Mouse (Mus musculus): ENCODE measurements around the gene Pimreg. TPM values are rescaled to one million over a fixed set of nuclear protein-coding genes. Genes with fewer than 3 reads are reported as not detected.

The Pimreg gene
- polyA plus RNA-seq, 1 experiment from 2014 or later = 16.2 TPM

GRCm38 (mm10) chr11:72024193-72024781 lies 17.5 kb upstream of the Pimreg start:
- no peak overlapping the region for H3K9ac ChIP-seq (ENCODE audit: low read depth, low read length)
- 21% methylated on average over 5 of the region's 5 CpGs for WGBS (ENCODE audit: insufficient replicate concordance)
- ATAC-seq (ENCODE audit: low read depth) = no peak
- H3K4me1 ChIP-seq (ENCODE audit: control insufficient read depth, low read depth, low read length) = no peaks in the 10 kb centered on the region
- H3K36me3 ChIP-seq (ENCODE audit: control insufficient read depth, insufficient read depth) = no peaks in the 10 kb centered on the region
- H3K4me2 ChIP-seq (ENCODE audit: low read depth, low read length) = no peak overlapping the region
- H3K9me3 ChIP-seq (replicated peaks; ENCODE audit: control insufficient read depth, low read length) = no peaks in the 10 kb centered on the region
- H3K27me3 ChIP-seq (ENCODE audit: control insufficient read depth, insufficient read depth, low read depth, low read length) = peaks cover 3% of the 10 kb centered on the region; the same call in 1 of the 2 replicates
- no peak overlapping the region for H3K4me3 ChIP-seq (ENCODE audit: low read depth, low read length)
- no peak overlapping the region for H3K27ac ChIP-seq (ENCODE audit: low read length)

DNA sequence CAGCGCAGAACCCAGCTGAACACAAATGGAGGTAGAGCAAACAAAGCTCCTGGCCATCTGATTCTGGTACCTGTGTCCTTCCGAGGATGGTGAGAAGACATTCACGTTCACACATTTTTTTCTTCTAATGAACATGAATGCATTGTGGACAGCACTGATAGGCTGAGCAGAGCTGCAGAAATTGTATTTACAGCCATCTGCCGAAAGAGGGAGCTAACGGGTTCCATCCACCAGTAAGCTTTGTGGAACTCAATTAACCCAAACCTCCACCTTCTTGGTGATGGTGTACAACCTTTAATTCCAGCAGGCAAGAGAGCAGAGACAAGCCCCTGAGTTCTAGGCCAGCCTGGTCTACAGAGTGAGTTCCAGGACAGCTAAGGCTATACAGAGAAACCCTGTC lies 16.0 kb upstream of the Pimreg start:
- WGBS (ENCODE audit: insufficient replicate concordance) = 24% methylated on average over 5 of the region's 5 CpGs
- Histone ChIP-seq H3K4me3 (ENCODE audit: low read depth, low read length) (no peak overlapping the region), H3K27me3 (ENCODE audit: control insufficient read depth, insufficient read depth, low read depth, low read length) (peaks cover 3% of the 10 kb centered on the region; the same call in 1 of the 2 replicates), H3K36me3 (ENCODE audit: control insufficient read depth, insufficient read depth) (no peaks in the 10 kb centered on the region), H3K27ac (ENCODE audit: low read length) (no peak overlapping the region), H3K4me2 (ENCODE audit: low read depth, low read length) (no peak overlapping the region), H3K9ac (ENCODE audit: low read depth, low read length) (no peak overlapping the region), H3K4me1 (ENCODE audit: control insufficient read depth, low read depth, low read length) (no peaks in the 10 kb centered on the region), H3K9me3 (replicated peaks; ENCODE audit: control insufficient read depth, low read length) (no peaks in the 10 kb centered on the region)
- ATAC-seq (ENCODE audit: low read depth) = no peak

DNA sequence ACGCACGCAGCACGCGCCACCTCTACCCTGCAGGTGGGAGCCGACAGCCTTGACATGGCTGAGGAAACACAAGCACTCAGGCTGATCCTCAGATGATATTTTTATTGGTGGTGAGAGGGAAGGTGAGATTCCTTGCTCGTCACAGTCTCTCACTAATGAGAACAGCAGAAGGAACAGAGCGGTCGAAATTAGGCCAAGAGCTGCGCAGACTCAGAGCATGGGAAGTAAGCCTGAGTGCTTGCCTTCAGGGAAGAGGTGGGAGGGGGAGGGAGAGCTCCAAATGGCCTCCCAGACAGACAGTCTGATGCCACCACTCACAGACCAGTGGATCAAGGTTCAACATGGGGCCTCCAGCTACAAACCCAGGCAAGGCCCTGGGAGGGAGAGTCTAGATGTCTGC lies 15.3 kb upstream of the Pimreg start:
- no peaks in the 10 kb centered on the region for H3K36me3 ChIP-seq (ENCODE audit: control insufficient read depth, insufficient read depth)
- no peaks in the 10 kb centered on the region for H3K9me3 ChIP-seq (replicated peaks; ENCODE audit: control insufficient read depth, low read length)
- no peak overlapping the region for H3K9ac ChIP-seq (ENCODE audit: low read depth, low read length)
- no peaks in the 10 kb centered on the region for H3K4me1 ChIP-seq (ENCODE audit: control insufficient read depth, low read depth, low read length)
- H3K27me3 ChIP-seq (ENCODE audit: control insufficient read depth, insufficient read depth, low read depth, low read length) = peaks cover 3% of the 10 kb centered on the region; the same call in 1 of the 2 replicates
- no peak overlapping the region for H3K27ac ChIP-seq (ENCODE audit: low read length)
- H3K4me2 ChIP-seq (ENCODE audit: low read depth, low read length) = no peak overlapping the region
- ATAC-seq (ENCODE audit: low read depth) = no peak
- H3K4me3 ChIP-seq (ENCODE audit: low read depth, low read length) = no peak overlapping the region
- 72% methylated on average over 9 of the region's 9 CpGs for WGBS (ENCODE audit: insufficient replicate concordance)

DNA sequence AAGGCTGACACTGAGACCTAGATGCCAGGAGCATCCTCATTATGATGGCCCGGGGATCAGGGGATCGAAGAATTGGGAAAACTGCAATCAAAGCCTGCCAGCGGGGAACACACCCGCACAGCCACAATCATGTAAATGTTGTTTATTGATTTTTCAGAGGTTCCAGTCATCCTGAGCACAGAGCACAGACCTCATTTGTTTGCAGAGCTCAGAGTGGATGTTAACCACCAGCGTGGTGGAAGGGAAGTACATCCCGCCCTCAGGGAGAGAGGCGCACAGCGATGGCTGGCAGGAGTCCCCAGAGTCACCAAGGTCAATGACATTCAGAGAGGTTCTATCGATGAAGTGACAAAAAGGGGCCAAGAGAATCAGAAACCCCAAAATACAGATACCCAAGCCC lies 14.0 kb upstream of the Pimreg start:
- Histone ChIP-seq H3K9ac (ENCODE audit: low read depth, low read length) (no peak overlapping the region), H3K27me3 (ENCODE audit: control insufficient read depth, insufficient read depth, low read depth, low read length) (peaks cover 3% of the 10 kb centered on the region; the same call in 1 of the 2 replicates), H3K9me3 (replicated peaks; ENCODE audit: control insufficient read depth, low read length) (no peaks in the 10 kb centered on the region), H3K4me2 (ENCODE audit: low read depth, low read length) (no peak overlapping the region), H3K4me3 (ENCODE audit: low read depth, low read length) (no peak overlapping the region), H3K36me3 (ENCODE audit: control insufficient read depth, insufficient read depth) (no peaks in the 10 kb centered on the region), H3K4me1 (ENCODE audit: control insufficient read depth, low read depth, low read length) (no peaks in the 10 kb centered on the region), H3K27ac (ENCODE audit: low read length) (no peak overlapping the region)
- 59% methylated on average over 9 of the region's 9 CpGs for WGBS (ENCODE audit: insufficient replicate concordance)
- peak; percentile 77 for ATAC-seq (ENCODE audit: low read depth)

DNA sequence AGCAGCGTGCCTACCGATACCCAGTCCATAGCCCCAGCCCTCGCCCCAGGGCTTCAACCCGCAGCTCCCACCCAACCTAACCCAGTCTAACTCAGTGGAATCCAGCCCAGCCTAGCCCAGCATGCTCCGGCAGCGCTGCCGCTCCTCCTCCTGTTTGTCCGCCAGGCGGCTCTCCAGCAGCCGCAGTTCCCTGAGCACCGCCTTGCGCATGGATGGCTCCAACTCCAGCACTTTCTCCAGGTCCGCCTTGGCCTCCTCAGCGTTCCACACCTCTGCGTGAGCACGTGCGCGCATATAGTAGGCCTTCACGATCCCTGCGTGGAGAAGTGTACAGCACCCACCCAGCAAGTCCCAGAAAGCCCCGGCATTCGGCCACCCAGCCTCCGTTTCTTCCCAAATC lies 12.7 kb upstream of the Pimreg start:
- H3K9me3 ChIP-seq (replicated peaks; ENCODE audit: control insufficient read depth, low read length) = no peaks in the 10 kb centered on the region
- WGBS (ENCODE audit: insufficient replicate concordance) = 28% methylated on average over 23 of the region's 23 CpGs
- H3K9ac ChIP-seq (ENCODE audit: low read depth, low read length) = no peak overlapping the region
- H3K36me3 ChIP-seq (ENCODE audit: control insufficient read depth, insufficient read depth) = no peaks in the 10 kb centered on the region
- no peaks in the 10 kb centered on the region for H3K4me1 ChIP-seq (ENCODE audit: control insufficient read depth, low read depth, low read length)
- no peak for ATAC-seq (ENCODE audit: low read depth)
- peaks cover 3% of the 10 kb centered on the region; the same call in 1 of the 2 replicates for H3K27me3 ChIP-seq (ENCODE audit: control insufficient read depth, insufficient read depth, low read depth, low read length)
- H3K4me3 ChIP-seq (ENCODE audit: low read depth, low read length) = no peak overlapping the region
- no peak overlapping the region for H3K4me2 ChIP-seq (ENCODE audit: low read depth, low read length)
- no peak overlapping the region for H3K27ac ChIP-seq (ENCODE audit: low read length)

GRCm38 (mm10) chr11:72031353-72031752 lies 10.5 kb upstream of the Pimreg start:
- Histone ChIP-seq H3K9ac (ENCODE audit: low read depth, low read length) (no peak overlapping the region), H3K4me3 (ENCODE audit: low read depth, low read length) (no peak overlapping the region), H3K9me3 (replicated peaks; ENCODE audit: control insufficient read depth, low read length) (no peaks in the 10 kb centered on the region), H3K27ac (ENCODE audit: low read length) (no peak overlapping the region), H3K27me3 (ENCODE audit: control insufficient read depth, insufficient read depth, low read depth, low read length) (peaks cover 3% of the 10 kb centered on the region; the same call in 1 of the 2 replicates), H3K36me3 (ENCODE audit: control insufficient read depth, insufficient read depth) (no peaks in the 10 kb centered on the region), H3K4me2 (ENCODE audit: low read depth, low read length) (no peak overlapping the region), H3K4me1 (ENCODE audit: control insufficient read depth, low read depth, low read length) (no peaks in the 10 kb centered on the region; the same call in 1 of the 2 replicates)
- 56% methylated on average over 7 of the region's 7 CpGs for WGBS (ENCODE audit: insufficient replicate concordance)
- ATAC-seq (ENCODE audit: low read depth) = no peak

DNA sequence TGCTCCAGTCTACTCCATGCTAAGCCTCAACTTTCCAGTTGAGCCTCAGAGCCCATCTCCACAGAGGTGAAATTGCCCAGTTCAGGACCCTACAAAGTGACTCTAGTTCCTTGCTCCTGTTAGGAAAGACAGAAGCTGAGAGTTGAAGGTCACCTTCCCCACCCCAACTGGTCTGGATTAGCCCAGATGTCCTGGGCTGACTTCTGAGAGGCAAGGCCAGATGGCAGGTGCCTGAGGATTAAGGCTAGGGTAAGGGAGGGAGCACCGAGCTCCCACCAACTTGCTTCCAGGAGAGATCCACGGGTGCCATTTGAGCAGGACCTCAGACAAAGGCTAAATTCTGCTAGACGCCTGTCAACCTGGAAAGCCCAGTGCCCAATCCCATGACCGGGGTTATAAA lies 9.7 kb upstream of the Pimreg start:
- Histone ChIP-seq H3K27ac (ENCODE audit: low read length) (no peak overlapping the region), H3K4me3 (ENCODE audit: low read depth, low read length) (no peak overlapping the region), H3K9ac (ENCODE audit: low read depth, low read length) (no peak overlapping the region), H3K27me3 (ENCODE audit: control insufficient read depth, insufficient read depth, low read depth, low read length) (peaks cover 3% of the 10 kb centered on the region; the same call in 1 of the 2 replicates), H3K36me3 (ENCODE audit: control insufficient read depth, insufficient read depth) (no peaks in the 10 kb centered on the region), H3K4me2 (ENCODE audit: low read depth, low read length) (no peak overlapping the region), H3K4me1 (ENCODE audit: control insufficient read depth, low read depth, low read length) (no peaks in the 10 kb centered on the region; the same call in 1 of the 2 replicates), H3K9me3 (replicated peaks; ENCODE audit: control insufficient read depth, low read length) (no peaks in the 10 kb centered on the region)
- ATAC-seq (ENCODE audit: low read depth) = no peak
- 63% methylated on average over 4 of the region's 4 CpGs for WGBS (ENCODE audit: insufficient replicate concordance)

DNA sequence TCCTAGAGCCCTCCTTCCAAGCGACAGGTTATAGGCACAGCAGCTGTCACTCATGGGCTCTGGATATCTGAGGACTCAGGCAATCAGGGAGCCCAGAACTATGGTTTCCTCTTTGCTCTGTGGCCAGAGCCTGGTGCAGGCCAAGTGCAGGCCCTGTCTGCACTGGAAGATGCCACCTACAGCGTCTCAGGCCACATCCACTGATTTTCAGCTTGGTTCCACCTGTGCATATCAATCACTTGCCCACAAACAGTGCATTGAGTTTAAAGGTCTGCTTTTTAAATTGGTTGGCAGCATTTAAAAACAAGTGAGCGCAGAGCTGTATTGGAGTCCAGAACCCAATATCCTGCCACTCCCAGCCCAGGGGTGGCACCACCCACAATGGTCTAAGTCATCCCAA lies 9.2 kb upstream of the Pimreg start:
- Histone ChIP-seq H3K4me2 (ENCODE audit: low read depth, low read length) (no peak overlapping the region), H3K36me3 (ENCODE audit: control insufficient read depth, insufficient read depth) (no peaks in the 10 kb centered on the region), H3K4me1 (ENCODE audit: control insufficient read depth, low read depth, low read length) (no peaks in the 10 kb centered on the region; the same call in 1 of the 2 replicates), H3K9ac (ENCODE audit: low read depth, low read length) (no peak overlapping the region), H3K27me3 (ENCODE audit: control insufficient read depth, insufficient read depth, low read depth, low read length) (peaks cover 3% of the 10 kb centered on the region; the same call in 1 of the 2 replicates), H3K9me3 (replicated peaks; ENCODE audit: control insufficient read depth, low read length) (no peaks in the 10 kb centered on the region), H3K4me3 (ENCODE audit: low read depth, low read length) (no peak overlapping the region), H3K27ac (ENCODE audit: low read length) (no peak overlapping the region)
- WGBS (ENCODE audit: insufficient replicate concordance) = 66% methylated on average over 3 of the region's 3 CpGs
- ATAC-seq (ENCODE audit: low read depth) = no peak

- WGBS (ENCODE audit: insufficient replicate concordance) = 38% methylated on average over 4 of the region's 4 CpGs
- ATAC-seq (ENCODE audit: low read depth) = no peak
These were observed 4.4 kb upstream of the Pimreg start, which contains the start of gene Aipl1 for GRCm38 (mm10) chr11:72037409-72037808. TSS of gene Aipl1 (minus strand) at chr11:72037509.

More at GRCm38 (mm10) chr11:72037409-72037808, 4.4 kb upstream of the Pimreg start, which contains the start of gene Aipl1:
- H3K27me3 ChIP-seq (ENCODE audit: control insufficient read depth, insufficient read depth, low read depth, low read length) = no peaks in the 10 kb centered on the region
- no peak within 1 kb of the TSS for H3K4me3 ChIP-seq (ENCODE audit: low read depth, low read length)
- no peak within 1 kb of the TSS for H3K4me2 ChIP-seq (ENCODE audit: low read depth, low read length)
- H3K36me3 ChIP-seq (ENCODE audit: control insufficient read depth, insufficient read depth) = no peaks in the 10 kb centered on the region
- no peak within 1 kb of the TSS for H3K27ac ChIP-seq (ENCODE audit: low read length)
- H3K9me3 ChIP-seq (replicated peaks; ENCODE audit: control insufficient read depth, low read length) = no peaks in the 10 kb centered on the region
- peaks cover 10% of the 10 kb centered on the region for H3K4me1 ChIP-seq (ENCODE audit: control insufficient read depth, low read depth, low read length)
- H3K9ac ChIP-seq (ENCODE audit: low read depth, low read length) = no peak within 1 kb of the TSS
